8 mouse cellular contexts compared by ENCODE assay signal in the genomic region with DNA sequence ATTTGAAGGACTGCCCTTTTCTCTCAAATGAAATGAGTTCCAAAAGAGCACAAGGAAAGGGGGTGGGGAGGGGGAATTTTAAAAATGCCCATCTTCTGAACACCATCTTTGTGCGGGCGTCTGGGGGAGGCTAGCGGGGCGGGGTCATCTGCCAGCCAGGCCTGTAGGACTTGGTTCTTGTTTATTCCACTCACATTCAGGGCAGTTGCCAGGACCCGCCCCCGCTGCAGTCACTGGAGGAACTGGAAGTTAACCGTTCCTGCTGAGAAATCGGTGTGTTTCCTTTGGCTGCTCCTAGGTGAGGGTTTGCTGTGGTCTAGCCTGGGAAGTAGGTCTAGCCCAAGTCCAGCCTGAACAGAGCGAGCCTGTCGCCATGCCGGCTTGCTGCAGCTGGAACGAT. TPM values are rescaled to one million over a fixed set of nuclear protein-coding genes. Genes with fewer than 3 reads are reported as not detected.
DNase-seq lines count a peak whose midpoint lies in the region; ATAC-seq lines count a peak whose summit lies in the region.

TSS of gene P2rx7 (plus strand) at position 211 of the 400 bp plus-strand sequence.

- H3K36me3 ChIP-seq in forebrain, embryonic 10.5 days (replicated peaks): no peaks in the 10 kb centered on the region
- no peaks in the 10 kb centered on the region for H3K36me3 ChIP-seq in forebrain, embryonic 12.5 days (replicated peaks)
- H3K36me3 ChIP-seq in intestine, embryonic 15.5 days: no peaks in the 10 kb centered on the region
- no peaks in the 10 kb centered on the region for H3K36me3 ChIP-seq in liver, embryonic 13.5 days
- H3K36me3 ChIP-seq in neural tube, embryonic 13.5 days: no peaks in the 10 kb centered on the region

- peak within 1 kb of the TSS; percentile 4 for H3K27ac ChIP-seq in forebrain, embryonic 10.5 days
- no peak within 1 kb of the TSS for H3K27ac ChIP-seq in forebrain, embryonic 12.5 days
- H3K27ac ChIP-seq in intestine, embryonic 15.5 days: no peak within 1 kb of the TSS
- H3K27ac ChIP-seq in liver, embryonic 13.5 days: no peak within 1 kb of the TSS
- peak within 1 kb of the TSS; percentile 57 for H3K27ac ChIP-seq in neural tube, embryonic 13.5 days (replicated peaks)

- no peak within 1 kb of the TSS for H3K4me3 ChIP-seq in forebrain, embryonic 10.5 days
- no peak within 1 kb of the TSS for H3K4me3 ChIP-seq in forebrain, embryonic 12.5 days (replicated peaks)
- peak within 1 kb of the TSS; percentile 3; the same call in 1 of the 2 replicates for H3K4me3 ChIP-seq in intestine, embryonic 15.5 days (replicated peaks)
- H3K4me3 ChIP-seq in liver, embryonic 13.5 days (replicated peaks): no peak within 1 kb of the TSS
- H3K4me3 ChIP-seq in neural tube, embryonic 13.5 days: peak within 1 kb of the TSS; percentile 15

- no peak within 1 kb of the TSS for H3K9ac ChIP-seq in forebrain, embryonic 12.5 days
- H3K9ac ChIP-seq in intestine, embryonic 15.5 days: no peak within 1 kb of the TSS
- no peak within 1 kb of the TSS for H3K9ac ChIP-seq in liver, embryonic 13.5 days
- peak within 1 kb of the TSS; percentile 47 for H3K9ac ChIP-seq in neural tube, embryonic 13.5 days

- H3K4me2 ChIP-seq in forebrain, embryonic 12.5 days: no peak within 1 kb of the TSS
- H3K4me2 ChIP-seq in intestine, embryonic 15.5 days (replicated peaks): peak within 1 kb of the TSS; percentile 17
- H3K4me2 ChIP-seq in liver, embryonic 13.5 days: peak within 1 kb of the TSS; percentile 25; the same call in 1 of the 2 replicates
- peak within 1 kb of the TSS; percentile 34 for H3K4me2 ChIP-seq in neural tube, embryonic 13.5 days

- peaks cover 5% of the 10 kb centered on the region; the same call in 1 of the 2 replicates for H3K9me3 ChIP-seq in forebrain, embryonic 10.5 days
- H3K9me3 ChIP-seq in forebrain, embryonic 12.5 days: no peaks in the 10 kb centered on the region
- H3K9me3 ChIP-seq in intestine, embryonic 15.5 days: no peaks in the 10 kb centered on the region
- no peaks in the 10 kb centered on the region for H3K9me3 ChIP-seq in liver, embryonic 13.5 days (replicated peaks)
- no peaks in the 10 kb centered on the region for H3K9me3 ChIP-seq in neural tube, embryonic 13.5 days

- no peak for ATAC-seq in forebrain, embryonic 12.5 days (ENCODE audit: low FRiP score)
- ATAC-seq in intestine, embryonic 15.5 days: no peak
- no peak for ATAC-seq in liver, embryonic 13.5 days (ENCODE audit: low read depth)
- ATAC-seq in neural tube, embryonic 13.5 days (ENCODE audit: low read depth): peak; percentile 78; the same call in 1 of the 2 replicates

- 88% methylated on average over 12 of the region's 12 CpGs for WGBS in forebrain, embryonic 10.5 days
- 74% methylated on average over 12 of the region's 12 CpGs for WGBS in forebrain, embryonic 12.5 days
- WGBS in intestine, embryonic 15.5 days: 56% methylated on average over 12 of the region's 12 CpGs
- 38% methylated on average over 12 of the region's 12 CpGs for WGBS in liver, embryonic 13.5 days (ENCODE audit: insufficient replicate concordance)
- 65% methylated on average over 12 of the region's 12 CpGs for WGBS in neural tube, embryonic 13.5 days

- H3K4me1 ChIP-seq in forebrain, embryonic 10.5 days: peaks cover 7% of the 10 kb centered on the region
- 0 out of 2 replicates have a peak, but pooled peaks cover 6% of the 10 kb centered on the region for H3K4me1 ChIP-seq in forebrain, embryonic 12.5 days
- H3K4me1 ChIP-seq in intestine, embryonic 15.5 days (replicated peaks): 0 out of 2 replicates have a peak, but pooled peaks cover 4% of the 10 kb centered on the region
- peaks cover 28% of the 10 kb centered on the region for H3K4me1 ChIP-seq in liver, embryonic 13.5 days (replicated peaks)
- peaks cover 15% of the 10 kb centered on the region for H3K4me1 ChIP-seq in neural tube, embryonic 13.5 days (replicated peaks)

- no peak for DNase-seq in forebrain, embryonic 10.5 days (ENCODE audit: extremely low spot score, low spot score)
- DNase-seq in ZHBTc4 (ENCODE audit: low read depth, low spot score): peak; percentile 65
- DNase-seq in gastrocnemius, postnatal 25 days: peak; percentile 67
- DNase-seq in liver, embryonic 13.5 days: no peak
- peak; percentile 33 to 73 for DNase-seq in urinary bladder, postnatal 36 days (ENCODE audit: low spot score in 2 of 2)

- H3K27me3 ChIP-seq in forebrain, embryonic 10.5 days (ENCODE audit: poor library complexity, severe bottlenecking): peaks cover 10% of the 10 kb centered on the region; the same call in 1 of the 2 replicates
- H3K27me3 ChIP-seq in forebrain, embryonic 12.5 days: 0 out of 2 replicates have a peak, but pooled peaks cover under 1% of the 10 kb centered on the region
- no peaks in the 10 kb centered on the region for H3K27me3 ChIP-seq in intestine, embryonic 15.5 days (replicated peaks)
- no peaks in the 10 kb centered on the region; the same call in 1 of the 2 replicates for H3K27me3 ChIP-seq in liver, embryonic 13.5 days
- H3K27me3 ChIP-seq in neural tube, embryonic 13.5 days: no peaks in the 10 kb centered on the region

RNA-seq across cellular contexts. Expression of gene P2rx7, which starts in this region (rescaled TPM):
- 0.31 and 0.60 TPM in 2 replicates for polyA plus RNA-seq in forebrain, embryonic 10.5 days (2016; fragmentation: Nextera tagmentation; extraction: Ambion mirVana)
- 0.77 and 0.90 TPM in 2 replicates for polyA plus RNA-seq in forebrain, embryonic 12.5 days (2016; fragmentation: Nextera tagmentation; extraction: Ambion mirVana)
- total RNA-seq in gastrocnemius, postnatal 25 days (2021): 1 to 10 TPM; 1.9 TPM
- 2.5 and 3.2 TPM in 2 replicates for polyA plus RNA-seq in intestine, embryonic 15.5 days (2015; fragmentation: Nextera tagmentation; extraction: Ambion mirVana)
- 0.98 and 1.3 TPM in 2 replicates for polyA plus RNA-seq in liver, embryonic 13.5 days (2015; fragmentation: Nextera tagmentation; extraction: Ambion mirVana)
- 5.8 and 5.9 TPM in 2 replicates for polyA plus RNA-seq in neural tube, embryonic 13.5 days (2015; fragmentation: Nextera tagmentation; extraction: Ambion mirVana)

Comparison
In these comparisons a context has a peak if more than half of its experiments do, and no peak if none do; other contexts are left out.
1. H3K27ac ChIP-seq: peak in forebrain, embryonic 10.5 days (single experiment) and neural tube, embryonic 13.5 days (single experiment); none in forebrain, embryonic 12.5 days (single experiment), intestine, embryonic 15.5 days (single experiment) and liver, embryonic 13.5 days (single experiment).
2. DNase-seq: peak in ZHBTc4 (single experiment), gastrocnemius, postnatal 25 days (single experiment) and urinary bladder, postnatal 36 days (2 of 2); none in forebrain, embryonic 10.5 days (single experiment) and liver, embryonic 13.5 days (single experiment).
3. H3K4me3 ChIP-seq: peak in intestine, embryonic 15.5 days (single experiment) and neural tube, embryonic 13.5 days (single experiment); none in forebrain, embryonic 10.5 days (single experiment), forebrain, embryonic 12.5 days (single experiment) and liver, embryonic 13.5 days (single experiment).